Mouse (Mus musculus) ovary, adult 18-20 months (tissue): Measurements from ENCODE around the gene Gdpgp1.

Experiments
- DNase-seq: peaks from one replicate; pipeline ENCODE4 v3.0.0; 2022; ENCODE audit warnings: low spot score, mixed read lengths

Gdpgp1 gene

DNA sequence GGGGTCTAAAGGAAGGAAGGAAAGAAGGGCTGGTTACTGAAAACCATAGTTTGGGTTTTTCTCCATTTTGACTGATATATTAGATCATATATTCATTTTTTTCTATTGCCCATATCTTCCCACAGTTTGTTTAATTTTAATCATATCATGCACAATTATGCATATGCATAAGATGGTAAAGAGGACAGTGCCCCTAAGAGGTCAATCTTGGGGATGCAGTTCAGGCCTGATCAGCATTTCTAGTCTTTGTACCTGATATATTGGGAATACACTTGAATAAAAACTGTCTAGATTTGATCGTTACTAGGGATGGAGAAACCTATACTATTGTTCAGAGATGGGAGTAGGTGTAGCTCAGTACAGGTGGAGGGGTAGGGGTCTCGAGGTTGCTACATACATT lies 48.3 kb downstream of the Gdpgp1 start:
- no peak for DNase-seq

- no peak for DNase-seq
These were observed 49.0 kb downstream of the Gdpgp1 start for GRCm38 (mm10) chr7:80281646-80282045.

DNA sequence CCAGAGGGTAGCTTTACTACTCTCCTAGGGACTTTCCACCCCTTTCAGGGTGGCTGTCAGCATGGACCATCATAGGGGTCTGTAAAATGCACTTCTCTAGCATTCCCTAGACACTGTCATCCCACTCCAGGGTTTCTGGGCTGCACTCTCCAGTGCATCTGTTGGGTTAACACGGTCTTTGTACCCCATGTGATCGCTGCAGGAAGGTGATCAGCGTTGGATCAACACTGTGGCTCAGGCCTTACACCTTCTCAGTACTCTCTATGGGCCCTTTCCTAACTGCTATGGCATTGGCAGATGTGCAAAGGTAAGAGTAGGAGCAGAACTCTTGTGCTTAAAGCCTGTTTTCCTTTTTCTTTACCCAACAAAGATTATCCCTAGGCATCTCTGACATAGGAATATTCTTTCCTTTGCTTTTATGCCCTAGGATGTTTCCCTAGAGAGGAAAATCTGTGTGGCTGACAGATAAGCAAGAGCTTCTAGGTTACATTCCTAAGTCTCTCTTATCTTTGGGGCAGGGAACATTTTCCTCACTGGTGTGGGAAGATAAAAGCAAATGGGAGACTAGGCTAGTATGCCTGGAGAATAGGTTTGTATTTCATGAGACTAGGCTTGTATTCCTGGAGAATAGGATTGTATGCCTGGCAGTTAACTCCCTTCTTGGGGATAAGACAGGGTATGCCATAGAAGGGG lies 50.7 kb downstream of the Gdpgp1 start:
- no peak for DNase-seq

DNA sequence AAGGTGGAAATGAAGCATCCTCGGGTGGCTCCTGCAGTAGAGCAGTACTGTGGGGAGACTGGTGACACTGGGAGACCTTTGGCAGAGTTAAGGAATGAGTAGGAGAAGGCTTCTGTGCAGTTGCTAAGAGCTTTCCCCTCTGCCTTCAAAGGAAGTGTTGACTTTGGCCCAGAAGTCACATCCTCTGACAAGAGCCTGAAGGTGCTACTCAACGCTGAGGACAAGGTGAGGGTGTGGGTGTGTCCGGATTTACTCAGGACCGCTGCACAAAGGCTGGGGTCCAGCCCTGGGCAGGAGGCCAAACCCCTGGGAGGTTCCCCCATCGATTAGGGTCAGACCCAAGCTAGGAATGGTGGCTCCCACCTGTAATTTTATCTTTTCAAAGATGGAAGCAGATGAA lies 51.7 kb downstream of the Gdpgp1 start:
- no peak for DNase-seq

GRCm38 (mm10) chr7:80285725-80286124 lies 53.1 kb downstream of the Gdpgp1 start:
- DNase-seq: no peak

GRCm38 (mm10) chr7:80287736-80288135 lies 55.1 kb downstream of the Gdpgp1 start:
- no peak for DNase-seq
